Mouse (Mus musculus) ovary, adult 18-20 months (tissue): Measurements from ENCODE around the gene Stra8.

Experiments
- DNase-seq: peaks from one replicate; pipeline ENCODE4 v3.0.0; 2022; ENCODE audit warnings: low spot score, mixed read lengths

The Stra8 gene

GRCm38 (mm10) chr6:34903441-34903840 is 16.5 kb upstream of the Stra8 start:
- no peak for DNase-seq

GRCm38 (mm10) chr6:34903851-34904250 is 16.1 kb upstream of the Stra8 start:
- DNase-seq = no peak

GRCm38 (mm10) chr6:34904361-34904760 is 15.6 kb upstream of the Stra8 start:
- DNase-seq = no peak

GRCm38 (mm10) chr6:34906125-34906524 is 13.8 kb upstream of the Stra8 start:
- DNase-seq = no peak

GRCm38 (mm10) chr6:34906661-34907060 is 13.3 kb upstream of the Stra8 start:
- no peak for DNase-seq

- no peak for DNase-seq
Measured at GRCm38 (mm10) chr6:34907121-34907614, 12.8 kb upstream of the Stra8 start.

- no peak for DNase-seq
Measured at GRCm38 (mm10) chr6:34907696-34908260, 12.2 kb upstream of the Stra8 start.

- no peak for DNase-seq
Measured at GRCm38 (mm10) chr6:34909631-34910345, 10.2 kb upstream of the Stra8 start.

GRCm38 (mm10) chr6:34910371-34911219 is 9.4 kb upstream of the Stra8 start, which contains the start of gene Wdr91:
TSS of gene Wdr91 (minus strand) at chr6:34910876.
- peak; percentile 82 for DNase-seq

GRCm38 (mm10) chr6:34913341-34914040 is 6.5 kb upstream of the Stra8 start:
- no peak for DNase-seq

- DNase-seq = no peak
Measured at GRCm38 (mm10) chr6:34914462-34914861, 5.5 kb upstream of the Stra8 start.

GRCm38 (mm10) chr6:34919146-34919545 is 817 bp upstream of the Stra8 start:
- no peak for DNase-seq

GRCm38 (mm10) chr6:34920631-34921030 is 668 bp downstream of the Stra8 start:
- DNase-seq = no peak

- DNase-seq = no peak
Measured at GRCm38 (mm10) chr6:34921941-34922340, 2.0 kb downstream of the Stra8 start.

GRCm38 (mm10) chr6:34927156-34927555 is 7.2 kb downstream of the Stra8 start:
- DNase-seq = no peak

GRCm38 (mm10) chr6:34927594-34927993 is 7.6 kb downstream of the Stra8 start:
- DNase-seq = no peak

- no peak for DNase-seq
Measured at GRCm38 (mm10) chr6:34932633-34933032, 12.7 kb downstream of the Stra8 start.

GRCm38 (mm10) chr6:34936743-34937142 is 16.8 kb downstream of the Stra8 start:
- DNase-seq = no peak

- no peak for DNase-seq
Measured at GRCm38 (mm10) chr6:34938280-34938928, 18.4 kb downstream of the Stra8 start.

GRCm38 (mm10) chr6:34938929-34939325 is 19.0 kb downstream of the Stra8 start:
- DNase-seq = no peak

- no peak for DNase-seq
Measured at GRCm38 (mm10) chr6:34939451-34939850, 19.5 kb downstream of the Stra8 start.

- DNase-seq = no peak
Measured at GRCm38 (mm10) chr6:34941496-34941895, 21.5 kb downstream of the Stra8 start.
